Mouse (Mus musculus): Measurements from ENCODE around the gene Speg. TPM values are rescaled to one million over a fixed set of nuclear protein-coding genes. Genes with fewer than 3 reads are reported as not detected.

Speg gene
- total RNA-seq, 2 experiments from 2014 or later, result not detected

- no peak for ATAC-seq (replicated peaks; ENCODE audit: low FRiP score, poor library complexity, severe bottlenecking)
Observed at GRCm38 (mm10) chr1:75480036-75480435, 104.9 kb downstream of the Speg start.

GRCm38 (mm10) chr1:75480735-75481134 is 105.6 kb downstream of the Speg start:
- ATAC-seq (replicated peaks; ENCODE audit: low FRiP score, poor library complexity, severe bottlenecking), result no peak

Other genes starting within 250 kb of the Speg start
- gene Slc23a3, start 241.4 kb upstream of the Speg start, total RNA-seq (2015; ENCODE audit: low replicate concordance), result 1.3 and 3.5 TPM in 2 replicates
- 0.28 and 0.60 TPM in 2 replicates for gene Slc23a3, start 241.4 kb upstream of the Speg start, total RNA-seq (2017; ENCODE audit: low replicate concordance)
- 41.6 and 42.7 TPM in 2 replicates for gene Cnppd1, start 232.6 kb upstream of the Speg start, total RNA-seq (2015; ENCODE audit: low replicate concordance)
- 135 and 169 TPM in 2 replicates for gene Cnppd1, start 232.6 kb upstream of the Speg start, total RNA-seq (2017; ENCODE audit: low replicate concordance)
- 30.7 and 38.0 TPM in 2 replicates for gene Retreg2, start 232.5 kb upstream of the Speg start, total RNA-seq (2015; ENCODE audit: low replicate concordance)
- gene Retreg2, start 232.5 kb upstream of the Speg start, total RNA-seq (2017; ENCODE audit: low replicate concordance), result 45.0 and 54.0 TPM in 2 replicates
- 15.9 and 28.2 TPM in 2 replicates for gene Zfand2b, start 206.7 kb upstream of the Speg start, total RNA-seq (2015; ENCODE audit: low replicate concordance)
- 43.3 and 49.6 TPM in 2 replicates for gene Zfand2b, start 206.7 kb upstream of the Speg start, total RNA-seq (2017; ENCODE audit: low replicate concordance)
- 78.2 and 93.0 TPM in 2 replicates for gene Abcb6, start 194.9 kb upstream of the Speg start, total RNA-seq (2015; ENCODE audit: low replicate concordance)
- 62.9 and 70.7 TPM in 2 replicates for gene Abcb6, start 194.9 kb upstream of the Speg start, total RNA-seq (2017; ENCODE audit: low replicate concordance)
- gene Ankzf1, start 183.1 kb upstream of the Speg start, total RNA-seq (2015; ENCODE audit: low replicate concordance), result 8.3 and 10.4 TPM in 2 replicates
- 34.5 and 39.0 TPM in 2 replicates for gene Ankzf1, start 183.1 kb upstream of the Speg start, total RNA-seq (2017; ENCODE audit: low replicate concordance)
- gene Atg9a, start 183.1 kb upstream of the Speg start, total RNA-seq (2015; ENCODE audit: low replicate concordance), result 107 and 131 TPM in 2 replicates
- gene Atg9a, start 183.1 kb upstream of the Speg start, total RNA-seq (2017; ENCODE audit: low replicate concordance), result 137 and 142 TPM in 2 replicates
- gene Glb1l, start 164.5 kb upstream of the Speg start, total RNA-seq (2015; ENCODE audit: low replicate concordance), result 12.3 and 12.9 TPM in 2 replicates
- gene Glb1l, start 164.5 kb upstream of the Speg start, total RNA-seq (2017; ENCODE audit: low replicate concordance), result 8.1 and 8.6 TPM in 2 replicates
- gene Stk16, start 164.5 kb upstream of the Speg start, total RNA-seq (2015; ENCODE audit: low replicate concordance), result 50.4 and 76.9 TPM in 2 replicates
- gene Stk16, start 164.5 kb upstream of the Speg start, total RNA-seq (2017; ENCODE audit: low replicate concordance), result 31.3 and 50.2 TPM in 2 replicates
- gene Tuba4a, start 155.4 kb upstream of the Speg start, total RNA-seq (2015; ENCODE audit: low replicate concordance), result 433 and 471 TPM in 2 replicates
- gene Tuba4a, start 155.4 kb upstream of the Speg start, total RNA-seq (2017; ENCODE audit: low replicate concordance), result 280 and 368 TPM in 2 replicates
- not detected in 2 replicates for gene A630095N17Rik, start 143.2 kb upstream of the Speg start, total RNA-seq (2015; ENCODE audit: low replicate concordance)
- gene A630095N17Rik, start 143.2 kb upstream of the Speg start, total RNA-seq (2017; ENCODE audit: low replicate concordance), result not detected in 2 replicates
- 186 and 231 TPM in 2 replicates for gene Dnajb2, start 138.9 kb upstream of the Speg start, total RNA-seq (2015; ENCODE audit: low replicate concordance)
- 524 and 744 TPM in 2 replicates for gene Dnajb2, start 138.9 kb upstream of the Speg start, total RNA-seq (2017; ENCODE audit: low replicate concordance)
- gene Ptprn, start 110.8 kb upstream of the Speg start, total RNA-seq (2015; ENCODE audit: low replicate concordance), result not detected in 2 replicates
- gene Ptprn, start 110.8 kb upstream of the Speg start, total RNA-seq (2017; ENCODE audit: low replicate concordance), result not detected in 2 replicates
- not detected in 2 replicates for gene Resp18, start 96.9 kb upstream of the Speg start, total RNA-seq (2015; ENCODE audit: low replicate concordance)
- gene Resp18, start 96.9 kb upstream of the Speg start, total RNA-seq (2017; ENCODE audit: low replicate concordance), result not detected in 2 replicates
- 14.0 and 20.3 TPM in 2 replicates for gene Dnpep, start 57.3 kb upstream of the Speg start, total RNA-seq (2015; ENCODE audit: low replicate concordance)
- 7.7 and 11.8 TPM in 2 replicates for gene Dnpep, start 57.3 kb upstream of the Speg start, total RNA-seq (2017; ENCODE audit: low replicate concordance)
- not detected in 2 replicates for gene Des, start 15.0 kb upstream of the Speg start, total RNA-seq (2015; ENCODE audit: low replicate concordance)
- not detected in 2 replicates for gene Des, start 15.0 kb upstream of the Speg start, total RNA-seq (2017; ENCODE audit: low replicate concordance)
- gene Gmppa, start 60.6 kb downstream of the Speg start, total RNA-seq (2015; ENCODE audit: low replicate concordance), result 2.9 and 14.4 TPM in 2 replicates
- 6.1 and 20.1 TPM in 2 replicates for gene Gmppa, start 60.6 kb downstream of the Speg start, total RNA-seq (2017; ENCODE audit: low replicate concordance)
- not detected in 2 replicates for gene Asic4, start 75.1 kb downstream of the Speg start, total RNA-seq (2015; ENCODE audit: low replicate concordance)
- gene Asic4, start 75.1 kb downstream of the Speg start, total RNA-seq (2017; ENCODE audit: low replicate concordance), result not detected in 2 replicates
- gene Chpf, start 104.0 kb downstream of the Speg start, total RNA-seq (2015; ENCODE audit: low replicate concordance), result 0.42 TPM in 1 of 2 replicates, not detected in the other
- gene Chpf, start 104.0 kb downstream of the Speg start, total RNA-seq (2017; ENCODE audit: low replicate concordance), result 0.26 and 1.3 TPM in 2 replicates
- not detected in 2 replicates for gene Tmem198, start 104.2 kb downstream of the Speg start, total RNA-seq (2015; ENCODE audit: low replicate concordance)
- not detected in 2 replicates for gene Tmem198, start 104.2 kb downstream of the Speg start, total RNA-seq (2017; ENCODE audit: low replicate concordance)
- gene Obsl1, start 131.2 kb downstream of the Speg start, total RNA-seq (2015; ENCODE audit: low replicate concordance), result not detected in 2 replicates
- not detected in 2 replicates for gene Obsl1, start 131.2 kb downstream of the Speg start, total RNA-seq (2017; ENCODE audit: low replicate concordance)
- not detected in 2 replicates for gene Inha, start 131.8 kb downstream of the Speg start, total RNA-seq (2015; ENCODE audit: low replicate concordance)
- not detected in 2 replicates for gene Inha, start 131.8 kb downstream of the Speg start, total RNA-seq (2017; ENCODE audit: low replicate concordance)
- gene Stk11ip, start 146.2 kb downstream of the Speg start, total RNA-seq (2015; ENCODE audit: low replicate concordance), result 10.9 and 14.0 TPM in 2 replicates
- gene Stk11ip, start 146.2 kb downstream of the Speg start, total RNA-seq (2017; ENCODE audit: low replicate concordance), result 14.3 and 31.6 TPM in 2 replicates
- gene Slc4a3, start 171.0 kb downstream of the Speg start, total RNA-seq (2015; ENCODE audit: low replicate concordance), result not detected in 2 replicates
- 0.09 and 1.5 TPM in 2 replicates for gene Slc4a3, start 171.0 kb downstream of the Speg start, total RNA-seq (2017; ENCODE audit: low replicate concordance)

Measured in erythroblast, adult 5-6 weeks (primary cell).